Mouse (Mus musculus) frontal cortex, adult 2 months (tissue): ENCODE results near the gene Rpl28. TPM values are rescaled to one million over a fixed set of nuclear protein-coding genes. Genes with fewer than 3 reads are reported as not detected.
"Not testable (repeated sequence)": the region's sequence is repeated elsewhere in the genome, so short reads cannot be mapped to it uniquely, and the experiment has no call there.

ENCODE experiments used
- DNase-seq, 2 experiments: peaks; one replicate each; pipeline ENCODE4 v3.0.0; 2022; ENCODE audit warnings: low spot score in 1 of 2; ENCODE audit errors: extremely low spot score in 1 of 2
- polyA plus RNA-seq: library from polyadenylated mRNA; depleted of rRNA; stranded (reverse); fragments of >200 nt; gene quantifications from 2 replicates; pipeline ENCODE4 v1.2.3, GENCODE M21; 2012

The Rpl28 gene
- polyA plus RNA-seq, 1 experiment, result 306 TPM

- DNase-seq, result no peak
Measured at GRCm38 (mm10) chr7:4782759-4783158, 9.9 kb upstream of the Rpl28 start, which contains the start of the genes Il11 and Tmem190. Gene Il11 (minus strand): TSS chr7:4782859. Gene Tmem190 (plus strand): TSS chr7:4782937.

GRCm38 (mm10) chr7:4783667-4784268, 8.9 kb upstream of the Rpl28 start:
- DNase-seq, result peak in 1 of 2 experiments; percentile 54

GRCm38 (mm10) chr7:4788499-4789435, 3.9 kb upstream of the Rpl28 start:
- DNase-seq, result peak in 1 of 2 experiments; percentile 47

- no peak for DNase-seq
Measured at GRCm38 (mm10) chr7:4789436-4789935, 3.2 kb upstream of the Rpl28 start, which contains the start of gene Tmem238. Gene Tmem238 (minus strand): TSS chr7:4789656.

GRCm38 (mm10) chr7:4793248-4793647, 574 bp downstream of the Rpl28 start:
- not testable (repeated sequence) for DNase-seq

- no peak for DNase-seq
Measured at GRCm38 (mm10) chr7:4793674-4794073, 1.0 kb downstream of the Rpl28 start.

- DNase-seq, result no peak
Measured at GRCm38 (mm10) chr7:4794631-4795168, 2.0 kb downstream of the Rpl28 start.

GRCm38 (mm10) chr7:4795767-4796433, 3.2 kb downstream of the Rpl28 start:
- DNase-seq, result peak in 1 of 2 experiments; percentile 62

- no peak for DNase-seq
Measured at GRCm38 (mm10) chr7:4802247-4802646, 9.6 kb downstream of the Rpl28 start.

GRCm38 (mm10) chr7:4806716-4807115, 14.0 kb downstream of the Rpl28 start:
- DNase-seq, result peak in 1 of 2 experiments; percentile 66

- not testable (repeated sequence) for DNase-seq
Measured at GRCm38 (mm10) chr7:4811131-4811530, 18.5 kb downstream of the Rpl28 start.

GRCm38 (mm10) chr7:4811842-4812302, 19.2 kb downstream of the Rpl28 start:
- DNase-seq, result no peak

GRCm38 (mm10) chr7:4812303-4813104, 19.8 kb downstream of the Rpl28 start, which contains the start of gene Ube2s:
Gene Ube2s (minus strand): TSS chr7:4812590.
- peak; percentile 98 to 99 for DNase-seq

GRCm38 (mm10) chr7:4813105-4813791, 20.6 kb downstream of the Rpl28 start:
- no peak for DNase-seq

GRCm38 (mm10) chr7:4816559-4816958, 23.9 kb downstream of the Rpl28 start:
- no peak for DNase-seq

- DNase-seq, result not testable (repeated sequence)
Measured at GRCm38 (mm10) chr7:4820925-4821324, 28.3 kb downstream of the Rpl28 start.

- peak in 1 of 2 experiments; percentile 63 for DNase-seq
Measured at GRCm38 (mm10) chr7:4821690-4822089, 29.0 kb downstream of the Rpl28 start.

GRCm38 (mm10) chr7:4822162-4822907, 29.7 kb downstream of the Rpl28 start:
- no peak for DNase-seq
